Mouse (Mus musculus): ENCODE results near the gene Gm20747.
"Not testable (repeated sequence)": the region's sequence is repeated elsewhere in the genome, so short reads cannot be mapped to it uniquely, and the experiment has no call there.

The Gm20747 gene

GRCm38 (mm10) chrY:53418191-53418590 lies at the start of gene Gm20747:
TSS of gene Gm20747 (minus strand) at chrY:53418291.
- in situ Hi-C loops (cut with MboI, MseI) = not testable (repeated sequence)

Data from T-helper 1 cell (primary cell).